Mouse (Mus musculus) MEL (cell line): Measurements from ENCODE around the gene Cby1. TPM values are rescaled to one million over a fixed set of nuclear protein-coding genes. Genes with fewer than 3 reads are reported as not detected.

Experiments
- DNase-seq: peaks from one replicate; pipeline ENCODE4 v3.0.0; 2011; ENCODE audit warnings: low read depth, low spot score
- H3K27ac ChIP-seq: 2 replicates; pipeline ENCODE4 v1.5.1; 2012; ENCODE audit warnings: low read depth, mild to moderate bottlenecking, control low read depth, low read length, moderate library complexity; ENCODE audit not compliant: control insufficient read depth
- H3K27me3 ChIP-seq, 2 experiments: fragments of 150-350 bp in 1 of 2; sonication (generic) in 1 of 2; 2 replicates each; pipeline ENCODE4 v1.6.1; 2012; ENCODE audit warnings: low read length in 2 of 2, mild to moderate bottlenecking in 2 of 2, improper control_type of control experiment in 1 of 2, moderate library complexity in 1 of 2; ENCODE audit not compliant: insufficient read depth in 2 of 2, control insufficient read depth in 1 of 2
- H3K36me3 ChIP-seq, 2 experiments: 2 replicates each; pipeline ENCODE4 v1.6.1; 2012 to 2014; ENCODE audit warnings: low read length in 2 of 2, improper control_type of control experiment in 1 of 2, inconsistent platforms in 1 of 2, mild to moderate bottlenecking in 1 of 2; ENCODE audit not compliant: insufficient read depth in 2 of 2, control insufficient read depth in 1 of 2
- H3K4me1 ChIP-seq, 2 experiments: fragments of 150-350 bp in 1 of 2; sonication (generic) in 1 of 2; 2 replicates each; pipeline ENCODE4 v1.6.1; 2012; ENCODE audit warnings: low read length in 2 of 2, improper control_type of control experiment in 1 of 2, mild to moderate bottlenecking in 1 of 2; ENCODE audit not compliant: insufficient read depth in 2 of 2, control insufficient read depth in 1 of 2
- H3K4me3 ChIP-seq, 2 experiments: fragments of 150-350 bp in 1 of 2; sonication (generic) in 1 of 2; 2 replicates each; pipeline ENCODE4 v1.5.1; 2012; ENCODE audit warnings: low read depth in 2 of 2, low read length in 2 of 2, mild to moderate bottlenecking in 2 of 2, moderate library complexity in 2 of 2, control low read depth in 1 of 2, improper control_type of control experiment in 1 of 2; ENCODE audit not compliant: control insufficient read depth in 1 of 2, insufficient read depth in 1 of 2
- H3K79me2 ChIP-seq: 2 replicates; pipeline ENCODE4 v1.6.1; 2012; ENCODE audit warnings: mild to moderate bottlenecking, low read length, moderate library complexity; ENCODE audit not compliant: control insufficient read depth, poor library complexity, insufficient read depth
- H3K9ac ChIP-seq: 2 replicates; pipeline ENCODE4 v1.6.1; 2012; ENCODE audit warnings: low read depth, mild to moderate bottlenecking, control low read depth, low read length, moderate library complexity; ENCODE audit not compliant: control insufficient read depth, poor library complexity, severe bottlenecking
- H3K9me3 ChIP-seq: fragments of 150-350 bp; sonication (generic); replicated peaks from 2 replicates; pipeline ENCODE4 v1.6.1; 2012; ENCODE audit warnings: mild to moderate bottlenecking, low read length, improper control_type of control experiment, moderate library complexity; ENCODE audit not compliant: insufficient read depth
- CTCF ChIP-seq, 3 experiments: IDR thresholded peaks in 2 of 3; conservative IDR thresholded peaks in 1 of 3; 2 replicates each; pipeline ENCODE4 v1.5.1; 2011 to 2012; ENCODE audit warnings: low read length in 3 of 3, low read depth in 2 of 3, mild to moderate bottlenecking in 2 of 3, improper control_type of control experiment in 1 of 3, inconsistent platforms in 1 of 3, mixed read lengths in 1 of 3, moderate library complexity in 1 of 3; ENCODE audit not compliant: control insufficient read depth in 1 of 3, insufficient read depth in 1 of 3, poor library complexity in 1 of 3, severe bottlenecking in 1 of 3
- ELF1 ChIP-seq: IDR thresholded peaks from 2 replicates; pipeline ENCODE4 v1.6.1; 2014; ENCODE audit warnings: low read depth, mild to moderate bottlenecking, inconsistent platforms, low read length, improper control_type of control experiment, moderate library complexity
- GABPA ChIP-seq: IDR thresholded peaks from 2 replicates; pipeline ENCODE4 v1.6.1; 2012; ENCODE audit warnings: low read depth, mild to moderate bottlenecking, inconsistent platforms, low read length, improper control_type of control experiment, moderate library complexity
- GATA1 ChIP-seq: IDR thresholded peaks from 2 replicates; pipeline ENCODE4 v1.6.1; 2011; ENCODE audit warnings: low read depth, low read length, improper control_type of control experiment
- MAX ChIP-seq: IDR thresholded peaks from 2 replicates; pipeline ENCODE4 v1.6.1; 2011; ENCODE audit warnings: low read length, improper control_type of control experiment
- MAZ ChIP-seq: IDR thresholded peaks from 2 replicates; pipeline ENCODE4 v1.6.1; 2012; ENCODE audit warnings: low read depth, mild to moderate bottlenecking, inconsistent platforms, low read length, improper control_type of control experiment
- MEF2A ChIP-seq: IDR thresholded peaks from 2 replicates; pipeline ENCODE4 v1.6.1; 2014; ENCODE audit warnings: low read depth, mild to moderate bottlenecking, inconsistent platforms, low read length, improper control_type of control experiment; ENCODE audit not compliant: poor library complexity, insufficient replicate concordance, severe bottlenecking; ENCODE audit errors: extremely low read depth
- NRF1 ChIP-seq: IDR thresholded peaks from 2 replicates; pipeline ENCODE4 v1.6.1; 2014; ENCODE audit warnings: low read depth, mild to moderate bottlenecking, inconsistent platforms, low read length, improper control_type of control experiment, moderate library complexity; ENCODE audit not compliant: poor library complexity, insufficient read depth, severe bottlenecking
- POLR2AphosphoS5 ChIP-seq: IDR thresholded peaks from 2 replicates; pipeline ENCODE4 v1.6.1; 2012; ENCODE audit warnings: low read depth, borderline replicate concordance, mild to moderate bottlenecking, inconsistent platforms, low read length, moderate library complexity, mixed read lengths
- RAD21 ChIP-seq: IDR thresholded peaks from 2 replicates; pipeline ENCODE4 v1.6.1; 2011; ENCODE audit warnings: mild to moderate bottlenecking, low read depth, low read length, improper control_type of control experiment
- RCOR1 ChIP-seq: IDR thresholded peaks from 2 replicates; pipeline ENCODE4 v1.6.1; 2012; ENCODE audit warnings: low read depth, mild to moderate bottlenecking, inconsistent platforms, low read length, improper control_type of control experiment
- SIN3A ChIP-seq: IDR thresholded peaks from 2 replicates; pipeline ENCODE4 v1.6.1; 2012; ENCODE audit warnings: low read length, improper control_type of control experiment, inconsistent platforms
- ZNF384 ChIP-seq: IDR thresholded peaks from 2 replicates; pipeline ENCODE4 v1.6.1; 2012; ENCODE audit warnings: low read depth, mild to moderate bottlenecking, inconsistent platforms, low read length, improper control_type of control experiment
- polyA plus RNA-seq, 2 experiments: library from polyadenylated mRNA; stranded (reverse) in 1 of 2; unstranded in 1 of 2; fragments of >175 nt in 1 of 2; fragments of >200 nt in 1 of 2; gene quantifications; 2 replicates each; pipeline versions ENCODE4 v1.2.1 to v1.2.4; 2012; ENCODE audit warnings: low replicate concordance in 2 of 2, low read depth in 1 of 2; ENCODE audit not compliant: insufficient read length in 2 of 2, insufficient read depth in 1 of 2, missing spikeins in 1 of 2
- total RNA-seq: library from RNA; depleted of rRNA; stranded (reverse); fragments of 300-350 nt; gene quantifications from 2 replicates; pipeline ENCODE4 v1.2.3, GENCODE M21; 2012

Gene Cby1
- total and polyA plus RNA-seq, 3 experiments, result 34.3 to 56.2 TPM; not detected in 1

- peaks cover 5 to 26% of the 10 kb centered on the region in 2 experiments for H3K4me1 ChIP-seq
- DNase-seq, result no peak
- no peak overlapping the region for H3K27ac ChIP-seq
- H3K27me3 ChIP-seq, result no peaks in the 10 kb centered on the region
- no peaks in the 10 kb centered on the region for H3K9me3 ChIP-seq
- H3K36me3 ChIP-seq, result peaks cover 0 to 27% of the 10 kb centered on the region in 2 experiments; a peak in 3 of 4 replicates
- peaks cover 34% of the 10 kb centered on the region for H3K79me2 ChIP-seq
- H3K9ac ChIP-seq, result no peak overlapping the region
- TF ChIP-seq RCOR1 (no peak), MAX (no peak), NRF1 (no peak), ZNF384 (no peak), GABPA (no peak), CTCF (IDR thresholded peaks at IDR 0.05 in 2 of 3, conservative IDR thresholded peaks at IDR 0.05 in 1 of 3; ENCODE audit: control insufficient read depth in 1 of 3, insufficient read depth in 1 of 3, low read depth in 2 of 3, low read length in 3 of 3, poor library complexity in 1 of 3, severe bottlenecking in 1 of 3) (no peak), POLR2AphosphoS5 (no peak)
- no peak overlapping the region for H3K4me3 ChIP-seq
These were observed 38.7 kb downstream of the Cby1 start for GRCm38 (mm10) chr15:79697558-79698187.

GRCm38 (mm10) chr15:79706603-79707214 is 47.7 kb downstream of the Cby1 start:
- Histone ChIP-seq H3K9ac (no peak overlapping the region), H3K27ac (no peak overlapping the region), H3K79me2 (no peaks in the 10 kb centered on the region), H3K27me3 (no peaks in the 10 kb centered on the region), H3K4me3 (no peak overlapping the region), H3K4me1 (no peaks in the 10 kb centered on the region), H3K36me3 (peaks cover 0 to 5% of the 10 kb centered on the region in 2 experiments; a peak in 2 of 4 replicates), H3K9me3 (no peaks in the 10 kb centered on the region)
- no peak for DNase-seq
- TF ChIP-seq MAZ (no peak), ELF1 (no peak), RAD21 (no peak), MEF2A (no peak), POLR2AphosphoS5 (no peak), GATA1 (no peak), SIN3A (no peak), GABPA (no peak)
